Mouse (Mus musculus): ENCODE measurements around the gene Cxcr2. TPM values are rescaled to one million over a fixed set of nuclear protein-coding genes. Genes with fewer than 3 reads are reported as not detected.

The Cxcr2 gene
- polyA plus RNA-seq, 1 experiment, result 0.11 TPM

DNA sequence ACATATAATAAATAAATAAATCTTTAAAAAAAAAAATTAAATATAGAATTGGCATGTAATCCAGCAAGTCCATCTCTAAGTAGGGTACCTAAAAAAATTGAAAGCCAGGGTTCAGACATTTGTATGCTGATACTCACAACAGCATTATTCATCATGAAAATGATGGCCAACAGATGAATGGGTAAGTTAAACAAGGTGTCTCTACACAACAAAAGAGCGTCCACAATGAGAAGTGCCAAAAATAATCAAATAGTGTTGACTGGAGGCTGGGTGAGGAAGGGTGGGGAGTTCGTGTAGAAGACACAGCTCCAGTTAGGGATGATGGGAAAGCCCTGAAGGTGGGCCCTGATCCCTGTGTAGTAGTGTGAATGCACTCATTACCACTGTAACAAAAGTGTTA, 6.2 kb downstream of the Cxcr2 start:
- 71% methylated on average over 2 of the region's 2 CpGs for WGBS
- TF ChIP-seq POLR2A (IDR thresholded peaks at IDR 0.05; ENCODE audit: low read depth, low read length), result no peak
- no peak for TF ChIP-seq CTCF (IDR thresholded peaks at IDR 0.05; ENCODE audit: extremely low read depth, insufficient read length, insufficient replicate concordance, low read depth, low read length)
- H3K36me3 ChIP-seq (ENCODE audit: control insufficient read depth, insufficient read depth, low read length), result no peaks in the 10 kb centered on the region

DNA sequence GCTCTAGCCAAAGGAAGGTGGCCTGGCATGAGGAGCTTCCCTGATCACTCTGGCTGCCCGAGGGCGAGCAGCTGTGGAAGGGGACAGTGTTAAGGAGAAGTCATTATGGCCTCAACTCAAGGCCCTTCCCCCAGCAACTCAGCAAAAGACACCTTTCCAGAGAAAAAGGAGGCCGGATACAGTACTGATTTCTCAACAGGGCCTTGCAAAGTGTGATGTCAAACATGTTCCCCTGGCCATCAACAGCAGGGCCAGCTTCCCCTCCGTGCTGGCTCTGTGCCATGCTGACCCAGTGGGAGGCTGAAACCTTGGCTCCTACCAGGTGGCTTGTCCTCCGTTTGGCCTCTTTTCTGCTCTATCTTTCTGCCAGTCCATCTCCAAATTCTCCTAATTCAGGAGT, 13.3 kb downstream of the Cxcr2 start:
- H3K27me3 ChIP-seq (ENCODE audit: control insufficient read depth, insufficient read depth, low read length), result no peaks in the 10 kb centered on the region
- WGBS, result 82% methylated on average over 5 of the region's 5 CpGs
- H3K4me1 ChIP-seq (ENCODE audit: control insufficient read depth, insufficient read depth, insufficient read length, low read length), result no peaks in the 10 kb centered on the region
- H3K4me3 ChIP-seq (ENCODE audit: low read depth, low read length), result no peak overlapping the region
- no peak for TF ChIP-seq CTCF (IDR thresholded peaks at IDR 0.05; ENCODE audit: extremely low read depth, insufficient read length, insufficient replicate concordance, low read depth, low read length)
- TF ChIP-seq POLR2A (IDR thresholded peaks at IDR 0.05; ENCODE audit: low read depth, low read length), result no peak
- H3K27ac ChIP-seq (ENCODE audit: insufficient read depth, low read depth, low read length), result no peak overlapping the region
- no peaks in the 10 kb centered on the region for H3K36me3 ChIP-seq (ENCODE audit: control insufficient read depth, insufficient read depth, low read length)

More for the DNA sequence above, 6.2 kb downstream of the Cxcr2 start:
- no peaks in the 10 kb centered on the region for H3K27me3 ChIP-seq (ENCODE audit: control insufficient read depth, insufficient read depth, low read length)
- no peak overlapping the region for H3K4me3 ChIP-seq (ENCODE audit: low read depth, low read length)
- H3K27ac ChIP-seq (ENCODE audit: insufficient read depth, low read depth, low read length), result no peak overlapping the region
- H3K4me1 ChIP-seq (ENCODE audit: control insufficient read depth, insufficient read depth, insufficient read length, low read length), result no peaks in the 10 kb centered on the region

DNA sequence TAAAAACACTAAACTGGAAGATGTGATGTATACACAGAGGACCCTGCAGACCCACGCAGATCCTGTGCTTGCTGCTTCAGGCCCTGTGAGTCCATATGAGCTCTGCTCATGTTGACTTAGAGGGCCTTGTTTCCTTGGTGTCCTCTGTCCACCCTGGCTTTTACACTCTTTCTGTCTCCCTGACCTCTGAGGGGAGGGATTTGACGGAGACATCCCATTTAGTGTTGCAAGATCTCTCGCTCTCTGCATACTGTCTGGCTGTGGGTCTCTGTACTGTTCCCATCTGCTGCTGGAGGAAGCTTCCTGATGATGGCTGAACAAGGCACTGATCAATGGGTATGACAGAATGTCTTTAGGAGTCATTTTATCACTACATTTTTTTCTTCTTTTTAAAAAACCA, 15.9 kb downstream of the Cxcr2 start:
- no peaks in the 10 kb centered on the region for H3K27me3 ChIP-seq (ENCODE audit: control insufficient read depth, insufficient read depth, low read length)
- H3K4me1 ChIP-seq (ENCODE audit: control insufficient read depth, insufficient read depth, insufficient read length, low read length), result no peaks in the 10 kb centered on the region
- H3K27ac ChIP-seq (ENCODE audit: insufficient read depth, low read depth, low read length), result no peak overlapping the region
- H3K4me3 ChIP-seq (ENCODE audit: low read depth, low read length), result no peak overlapping the region
- H3K36me3 ChIP-seq (ENCODE audit: control insufficient read depth, insufficient read depth, low read length), result no peaks in the 10 kb centered on the region
- TF ChIP-seq POLR2A (IDR thresholded peaks at IDR 0.05; ENCODE audit: low read depth, low read length) (no peak), CTCF (IDR thresholded peaks at IDR 0.05; ENCODE audit: extremely low read depth, insufficient read length, insufficient replicate concordance, low read depth, low read length) (no peak)
- 91% methylated on average over 3 of the region's 3 CpGs for WGBS

DNA sequence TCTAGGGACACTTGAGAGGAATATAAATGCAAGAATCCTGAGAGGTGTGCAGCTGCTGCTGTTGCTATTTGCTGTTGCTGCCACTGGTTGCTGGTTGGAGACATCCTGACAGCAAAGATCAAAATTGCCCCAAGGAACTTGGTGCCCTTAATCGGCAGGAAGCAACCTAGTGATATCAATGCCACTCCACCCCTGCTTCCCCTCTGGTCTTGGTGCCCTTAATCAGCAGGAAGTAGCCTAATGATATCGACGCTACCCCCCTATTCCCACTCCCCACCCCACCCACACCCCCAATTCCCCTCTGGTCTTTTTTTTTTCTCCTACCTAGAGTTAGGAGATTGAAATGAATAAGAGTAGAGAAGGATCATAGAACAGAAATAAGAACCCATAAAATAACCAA, 18.9 kb downstream of the Cxcr2 start:
- no peak overlapping the region for H3K4me3 ChIP-seq (ENCODE audit: low read depth, low read length)
- no peaks in the 10 kb centered on the region for H3K36me3 ChIP-seq (ENCODE audit: control insufficient read depth, insufficient read depth, low read length)
- no peaks in the 10 kb centered on the region for H3K4me1 ChIP-seq (ENCODE audit: control insufficient read depth, insufficient read depth, insufficient read length, low read length)
- WGBS, result 67% methylated on average over 3 of the region's 3 CpGs
- H3K27me3 ChIP-seq (ENCODE audit: control insufficient read depth, insufficient read depth, low read length), result no peaks in the 10 kb centered on the region
- TF ChIP-seq CTCF (IDR thresholded peaks at IDR 0.05; ENCODE audit: extremely low read depth, insufficient read length, insufficient replicate concordance, low read depth, low read length) (no peak), POLR2A (IDR thresholded peaks at IDR 0.05; ENCODE audit: low read depth, low read length) (no peak)
- H3K27ac ChIP-seq (ENCODE audit: insufficient read depth, low read depth, low read length), result no peak overlapping the region

DNA sequence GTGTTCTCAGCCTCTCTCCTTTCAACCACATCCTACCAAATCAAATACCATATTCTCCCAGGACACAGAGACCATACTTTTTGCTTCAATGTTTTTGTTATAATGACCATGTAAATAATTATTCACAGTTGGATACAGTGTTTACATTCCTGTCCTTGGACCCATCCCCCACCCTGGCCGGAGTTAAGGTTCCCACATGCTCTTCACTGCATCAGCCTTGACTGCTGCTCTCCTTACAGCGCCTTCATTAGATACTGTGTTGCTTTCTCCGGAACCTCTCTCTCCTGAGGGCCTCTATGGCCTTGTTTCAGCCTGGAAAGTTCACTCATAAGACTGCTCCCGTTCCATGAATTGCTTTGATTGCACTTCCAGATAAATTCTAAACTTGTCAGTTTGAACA, 21.9 kb downstream of the Cxcr2 start:
- Histone ChIP-seq H3K27me3 (ENCODE audit: control insufficient read depth, insufficient read depth, low read length) (no peaks in the 10 kb centered on the region), H3K36me3 (ENCODE audit: control insufficient read depth, insufficient read depth, low read length) (no peaks in the 10 kb centered on the region), H3K27ac (ENCODE audit: insufficient read depth, low read depth, low read length) (no peak overlapping the region), H3K4me1 (ENCODE audit: control insufficient read depth, insufficient read depth, insufficient read length, low read length) (no peaks in the 10 kb centered on the region), H3K4me3 (ENCODE audit: low read depth, low read length) (no peak overlapping the region)
- WGBS, result 60% methylated on average over 4 of the region's 4 CpGs
- TF ChIP-seq POLR2A (IDR thresholded peaks at IDR 0.05; ENCODE audit: low read depth, low read length) (no peak), CTCF (IDR thresholded peaks at IDR 0.05; ENCODE audit: extremely low read depth, insufficient read length, insufficient replicate concordance, low read depth, low read length) (no peak)

DNA sequence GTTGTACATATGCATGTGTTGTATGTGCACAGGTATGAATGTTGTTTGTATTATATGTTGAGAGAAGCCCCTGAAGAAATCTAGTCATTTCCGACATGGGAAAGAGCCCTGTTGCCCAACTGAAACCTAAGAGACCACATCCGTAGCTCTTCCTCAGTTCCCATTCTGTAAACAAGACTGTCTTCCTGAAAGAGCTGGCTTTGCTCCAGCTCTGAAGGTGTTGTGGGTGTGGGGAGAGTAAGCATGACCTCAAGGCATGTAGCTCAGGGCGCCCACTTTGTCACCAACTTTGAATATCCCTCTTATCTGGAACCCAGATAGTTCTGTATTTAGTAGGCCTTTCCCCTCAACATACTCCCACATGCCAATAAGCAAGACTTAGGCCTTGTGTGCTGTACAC, 24.8 kb downstream of the Cxcr2 start:
- 66% methylated on average over 3 of the region's 3 CpGs for WGBS

DNA sequence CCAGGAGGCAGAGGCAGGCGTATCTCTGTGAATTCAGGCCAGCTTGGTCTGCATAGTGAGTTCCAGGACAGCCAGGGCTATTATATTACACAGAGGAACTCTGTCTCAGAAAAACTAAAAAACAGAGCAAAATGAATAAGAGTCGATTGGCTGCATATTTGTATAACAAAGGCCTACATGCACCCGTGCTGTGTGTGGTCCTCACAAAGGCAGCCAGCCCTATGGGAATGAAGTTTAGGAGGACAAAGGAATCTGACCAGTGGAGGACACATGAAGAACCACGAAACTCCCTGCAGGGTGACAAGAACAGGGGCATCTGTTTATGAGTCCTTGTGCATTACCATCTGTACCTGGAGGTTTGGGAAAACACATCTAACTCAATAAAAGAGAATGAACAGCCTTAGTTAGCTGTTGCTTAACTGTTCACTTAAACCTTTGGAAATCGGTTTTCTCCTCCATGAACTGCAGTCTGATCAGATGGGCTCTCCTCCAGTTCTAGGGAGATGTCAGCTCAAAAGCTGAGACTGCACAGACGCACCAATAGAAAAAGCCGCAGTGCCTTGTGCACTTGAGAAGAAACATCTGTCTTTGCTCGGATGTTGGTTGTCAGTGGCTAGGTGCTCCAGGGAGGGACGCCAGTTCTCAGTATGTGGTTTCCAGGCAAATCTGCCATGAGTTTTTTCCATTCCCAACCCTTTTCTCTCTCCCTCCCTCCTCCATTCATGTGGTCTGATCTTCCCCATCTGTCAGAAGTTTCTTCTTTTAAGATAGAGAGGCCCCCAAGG, 26.0 kb downstream of the Cxcr2 start:
- H3K27ac ChIP-seq (ENCODE audit: insufficient read depth, low read depth, low read length), result no peak overlapping the region
- no peaks in the 10 kb centered on the region for H3K4me1 ChIP-seq (ENCODE audit: control insufficient read depth, insufficient read depth, insufficient read length, low read length)
- H3K4me3 ChIP-seq (ENCODE audit: low read depth, low read length), result no peak overlapping the region
- no peaks in the 10 kb centered on the region for H3K36me3 ChIP-seq (ENCODE audit: control insufficient read depth, insufficient read depth, low read length)
- 71% methylated on average over 9 of the region's 9 CpGs for WGBS
- TF ChIP-seq POLR2A (IDR thresholded peaks at IDR 0.05; ENCODE audit: low read depth, low read length) (no peak), CTCF (IDR thresholded peaks at IDR 0.05; ENCODE audit: extremely low read depth, insufficient read length, insufficient replicate concordance, low read depth, low read length) (no peak)
- no peaks in the 10 kb centered on the region for H3K27me3 ChIP-seq (ENCODE audit: control insufficient read depth, insufficient read depth, low read length)

More for the DNA sequence above, 24.8 kb downstream of the Cxcr2 start:
- H3K27me3 ChIP-seq (ENCODE audit: control insufficient read depth, insufficient read depth, low read length), result no peaks in the 10 kb centered on the region
- H3K4me1 ChIP-seq (ENCODE audit: control insufficient read depth, insufficient read depth, insufficient read length, low read length), result no peaks in the 10 kb centered on the region
- H3K36me3 ChIP-seq (ENCODE audit: control insufficient read depth, insufficient read depth, low read length), result no peaks in the 10 kb centered on the region
- H3K27ac ChIP-seq (ENCODE audit: insufficient read depth, low read depth, low read length), result no peak overlapping the region
- H3K4me3 ChIP-seq (ENCODE audit: low read depth, low read length), result no peak overlapping the region
- TF ChIP-seq CTCF (IDR thresholded peaks at IDR 0.05; ENCODE audit: extremely low read depth, insufficient read length, insufficient replicate concordance, low read depth, low read length), result no peak
- no peak for TF ChIP-seq POLR2A (IDR thresholded peaks at IDR 0.05; ENCODE audit: low read depth, low read length)
